Mouse (Mus musculus) testis, postnatal 10 days (tissue): ENCODE measurements around the gene Rad51c.
"Not testable (repeated sequence)": the region's sequence is repeated elsewhere in the genome, so short reads cannot be mapped to it uniquely, and the experiment has no call there.

Experiments used
- DNase-seq: peaks from one replicate; pipeline ENCODE4 v3.0.0; 2021; ENCODE audit warnings: low spot score

The Rad51c gene

GRCm38 (mm10) chr11:87404876-87405275 is at the start of gene Rad51c, which contains the start of gene Tex14:
TSS of gene Rad51c (minus strand) at chr11:87404954.
TSS of gene Tex14 (plus strand) at chr11:87405065.
- DNase-seq: peak; percentile 69

DNA sequence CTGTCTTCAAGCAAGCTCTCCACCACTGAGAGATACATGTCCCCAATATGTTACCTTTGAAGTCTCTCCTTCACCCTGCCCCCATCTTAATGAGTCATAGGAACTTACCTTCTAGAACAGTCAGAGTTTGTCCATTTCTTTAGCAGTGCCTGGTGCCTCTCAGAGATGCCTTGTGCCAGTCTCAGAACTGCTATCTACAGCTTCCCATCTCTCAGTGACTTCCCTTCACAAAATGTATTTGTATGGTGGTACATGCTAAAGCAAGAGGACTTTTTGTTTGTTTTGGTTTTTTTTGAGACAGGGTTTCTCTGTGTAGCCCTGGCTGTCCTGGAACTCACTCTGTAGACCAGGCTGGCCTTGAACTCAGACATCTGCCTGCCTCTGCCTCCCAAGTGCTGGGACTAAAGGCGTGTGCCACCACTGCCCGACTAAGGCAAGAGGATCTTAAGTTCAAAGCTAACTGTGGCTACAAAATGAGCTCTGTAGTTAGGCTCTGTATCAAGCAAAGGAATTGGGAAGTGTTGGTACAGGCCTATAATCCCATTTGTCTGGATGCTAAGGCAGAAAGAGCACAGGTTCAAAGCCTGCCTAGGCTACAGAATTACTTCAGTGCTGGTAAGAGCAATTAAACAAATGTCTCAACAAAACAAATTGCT is 49.4 kb upstream of the Rad51c start:
- DNase-seq: no peak

- no peak for DNase-seq
Observed at GRCm38 (mm10) chr11:87453216-87454034, 48.7 kb upstream of the Rad51c start.

DNA sequence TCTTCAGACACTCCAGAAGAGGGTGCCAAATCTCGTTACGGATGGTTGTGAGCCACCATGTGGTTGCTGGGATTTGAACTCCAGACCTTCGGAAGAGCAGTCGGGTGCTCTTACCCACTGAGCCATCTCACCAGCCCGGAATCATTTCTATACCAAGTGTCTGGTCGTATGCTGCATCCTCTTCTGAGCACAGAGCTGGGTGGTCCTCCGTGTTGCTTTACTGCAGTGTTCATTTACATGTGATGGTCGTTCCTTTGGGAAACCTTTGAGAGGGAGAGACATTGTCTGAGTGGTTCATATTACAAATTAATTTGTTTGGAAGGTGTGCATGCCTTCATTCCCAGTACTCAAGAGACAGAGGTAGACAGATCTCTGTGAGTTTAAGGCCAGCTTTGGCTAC is 48.0 kb upstream of the Rad51c start:
- DNase-seq: not testable (repeated sequence)

DNA sequence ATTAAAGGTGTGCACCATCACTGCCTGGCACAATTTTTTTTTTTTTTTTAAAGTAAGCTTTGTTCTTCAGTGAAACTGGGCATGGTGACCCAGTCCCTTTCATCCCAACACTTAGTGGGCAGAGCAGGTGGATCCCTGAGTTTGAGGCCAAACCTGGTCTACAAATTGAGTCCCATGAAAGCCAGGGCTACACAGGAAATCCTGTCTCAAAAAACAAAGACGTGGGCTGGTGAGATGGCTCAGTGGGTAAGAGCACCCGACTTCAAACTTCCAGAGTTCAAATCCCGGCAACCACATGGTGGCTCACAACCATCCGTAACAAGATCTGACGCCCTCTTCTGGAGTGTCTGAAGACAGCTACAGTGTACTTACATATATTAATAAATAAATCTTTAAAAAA is 45.1 kb upstream of the Rad51c start:
- DNase-seq: not testable (repeated sequence)

DNA sequence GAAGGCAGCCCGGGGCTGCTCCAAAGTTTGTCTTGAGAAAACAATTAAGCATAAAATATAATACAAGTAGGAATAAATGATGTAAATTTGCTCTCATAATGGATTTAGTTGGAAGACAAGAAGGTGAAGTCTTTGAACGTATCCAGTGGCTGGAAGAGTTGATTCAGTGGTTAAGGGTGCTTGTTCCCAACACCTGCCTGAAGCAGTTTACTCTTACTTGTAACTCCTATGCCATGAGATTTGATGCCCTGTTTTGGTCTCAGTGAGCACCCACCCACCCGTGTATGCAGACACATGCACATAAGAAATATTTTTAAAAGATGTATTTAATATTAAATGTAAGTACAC is 44.4 kb upstream of the Rad51c start:
- no peak for DNase-seq

GRCm38 (mm10) chr11:87448476-87449199 is 43.9 kb upstream of the Rad51c start:
- not testable (repeated sequence) for DNase-seq

DNA sequence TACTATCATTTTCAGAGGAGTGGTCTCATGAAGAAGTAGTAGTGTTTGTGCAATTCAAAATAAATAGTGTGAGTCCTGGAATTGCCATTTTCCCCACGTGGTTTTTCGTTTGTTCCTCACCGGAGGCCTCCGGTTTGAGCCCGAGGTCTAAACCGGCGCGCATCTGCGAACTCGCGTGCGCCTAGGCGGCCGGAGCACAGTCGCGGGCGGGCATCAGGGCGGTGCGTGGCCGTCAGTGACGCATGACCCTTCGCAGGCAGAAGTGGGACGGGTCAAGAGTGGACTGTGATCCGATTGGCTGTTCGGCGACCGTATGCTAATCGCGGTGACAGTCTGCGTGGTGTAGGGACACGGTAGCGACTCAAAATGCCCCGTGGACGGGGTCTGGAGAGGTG is 43.3 kb upstream of the Rad51c start:
- DNase-seq: peak; percentile 88

- no peak for DNase-seq
Observed at GRCm38 (mm10) chr11:87447429-87447828, 42.7 kb upstream of the Rad51c start.

- no peak for DNase-seq
Observed at GRCm38 (mm10) chr11:87446159-87446558, 41.4 kb upstream of the Rad51c start.

GRCm38 (mm10) chr11:87445593-87445992 is 40.8 kb upstream of the Rad51c start:
- DNase-seq: not testable (repeated sequence)

DNA sequence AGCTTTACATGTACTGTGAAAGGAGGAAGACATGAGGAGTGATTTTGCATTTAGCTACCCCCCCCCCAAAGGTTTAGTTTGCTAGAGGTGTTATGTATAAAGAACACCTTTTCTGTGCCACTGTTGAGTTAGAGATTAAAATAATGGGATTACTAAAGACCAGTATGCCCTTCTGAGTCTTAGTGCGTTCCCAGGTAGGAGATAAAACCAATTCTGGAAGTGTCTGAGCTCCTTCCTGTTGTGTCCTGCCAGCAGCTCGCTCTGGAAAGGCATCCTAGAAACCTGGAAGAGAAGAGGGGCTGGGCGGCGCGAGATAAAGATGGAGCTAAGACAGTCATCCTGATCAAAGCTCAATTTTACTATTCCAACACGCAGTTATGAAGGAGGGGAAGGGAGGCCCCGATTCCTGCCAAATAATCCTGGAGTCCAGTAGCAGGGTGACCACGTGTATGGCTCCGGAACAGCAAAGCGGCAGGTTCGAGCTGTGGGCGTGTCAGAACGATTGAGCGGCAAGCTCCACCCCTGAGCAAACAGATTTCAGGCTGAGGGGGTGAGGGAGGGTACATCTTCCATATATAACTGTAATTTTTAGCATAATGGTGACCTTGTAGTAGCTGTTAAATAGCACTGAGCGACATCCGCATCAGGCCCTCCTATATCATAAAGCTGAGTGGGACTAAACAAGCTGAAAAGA is 40.1 kb upstream of the Rad51c start:
- no peak for DNase-seq

DNA sequence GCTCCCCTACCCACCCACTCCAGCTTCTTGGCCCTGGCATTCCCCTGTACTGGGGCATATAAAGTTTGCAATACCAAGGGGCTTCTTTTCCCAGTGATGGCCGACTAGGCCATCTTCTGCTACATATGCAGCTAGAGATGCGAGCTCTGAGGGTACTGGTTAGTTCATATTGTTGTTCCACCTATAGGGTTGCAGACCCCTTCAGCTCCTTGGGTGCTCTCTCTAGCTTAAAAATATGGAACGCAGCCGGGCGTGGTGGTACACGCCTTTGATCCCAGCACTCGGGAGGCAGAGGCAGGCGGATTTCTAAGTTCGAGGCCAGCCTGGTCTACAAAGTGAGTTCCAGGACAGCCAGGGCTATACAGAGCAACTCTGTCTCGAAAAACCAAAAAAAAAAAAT is 39.3 kb upstream of the Rad51c start:
- not testable (repeated sequence) for DNase-seq

GRCm38 (mm10) chr11:87443373-87443883 is 38.7 kb upstream of the Rad51c start:
- peak; percentile 60 for DNase-seq

DNA sequence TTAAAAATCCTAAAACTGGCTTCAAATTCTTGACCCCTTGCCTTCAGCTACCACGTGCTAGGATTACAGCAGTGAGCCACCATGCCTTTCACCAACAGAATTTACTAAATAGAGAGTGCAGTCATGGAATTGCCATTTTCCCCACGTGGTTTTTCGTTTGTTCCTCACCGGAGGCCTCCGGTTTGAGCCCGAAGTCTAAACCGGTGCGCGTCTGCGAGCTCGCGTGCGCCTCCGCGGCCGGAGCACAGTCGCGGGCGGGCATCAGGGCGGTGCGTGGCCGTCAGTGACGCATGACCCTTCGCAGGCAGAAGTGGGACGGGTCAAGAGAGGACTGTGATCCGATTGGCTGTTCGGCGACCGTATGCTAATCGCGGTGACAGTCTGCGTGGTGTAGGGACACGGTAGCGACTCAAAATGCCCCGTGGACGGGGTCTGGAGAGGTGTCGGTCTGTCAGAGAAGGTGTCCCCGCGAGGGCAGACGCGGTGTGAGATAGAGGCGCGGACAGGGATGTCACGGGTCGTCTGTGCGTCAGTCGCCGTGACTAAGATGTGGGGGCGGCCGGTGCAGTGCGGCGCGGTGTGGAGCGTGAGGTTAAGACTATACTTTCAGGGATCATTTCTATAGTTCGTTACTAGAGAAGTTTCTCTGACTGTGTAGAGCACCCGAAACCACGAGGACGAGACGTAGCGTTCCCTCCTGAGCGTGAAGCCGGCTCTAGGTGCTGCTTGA is 38.1 kb upstream of the Rad51c start:
- peak; percentile 80 for DNase-seq

GRCm38 (mm10) chr11:87439796-87440420 is 35.2 kb upstream of the Rad51c start:
- DNase-seq: no peak

GRCm38 (mm10) chr11:87436326-87437232 is 31.8 kb upstream of the Rad51c start:
- DNase-seq: no peak

- DNase-seq: not testable (repeated sequence)
Observed at GRCm38 (mm10) chr11:87435107-87435506, 30.4 kb upstream of the Rad51c start.

- no peak for DNase-seq
Observed at GRCm38 (mm10) chr11:87432933-87433669, 28.3 kb upstream of the Rad51c start.
